Mouse (Mus musculus) E14TG2a.4 (cell line): Measurements from ENCODE around the gene Cabin1.

Experiments
- H3K27me3 ChIP-seq: 2 replicates; pipeline ENCODE4 v1.6.1; 2014; ENCODE audit warnings: low read length, control low read depth; ENCODE audit not compliant: insufficient read depth
- H3K36me3 ChIP-seq: 2 replicates; pipeline ENCODE4 v1.6.1; 2014; ENCODE audit warnings: low read length, control low read depth; ENCODE audit not compliant: insufficient read depth
- H3K4me1 ChIP-seq: replicated peaks from 2 replicates; pipeline ENCODE4 v1.6.1; 2014; ENCODE audit warnings: low read depth, low read length, control low read depth
- H3K4me3 ChIP-seq: replicated peaks from 2 replicates; pipeline ENCODE4 v1.5.1; 2014; ENCODE audit warnings: mild to moderate bottlenecking, low read length
- H3K9me3 ChIP-seq: 2 replicates; pipeline ENCODE4 v1.6.1; 2014; ENCODE audit warnings: low read length, control low read depth
- CTCF ChIP-seq: conservative IDR thresholded peaks from 2 replicates; pipeline ENCODE4 v1.5.1; 2014; ENCODE audit warnings: low read length
- NANOG ChIP-seq: IDR thresholded peaks from 2 replicates; pipeline ENCODE4 v1.6.1; 2014; ENCODE audit warnings: borderline replicate concordance, low read length, mixed read lengths
- POU5F1 ChIP-seq: IDR thresholded peaks from 2 replicates; pipeline ENCODE4 v1.6.1; 2014; ENCODE audit warnings: low read length, borderline replicate concordance

The Cabin1 gene

GRCm38 (mm10) chr10:75669936-75670335 lies 94.2 kb downstream of the Cabin1 start:
- Histone ChIP-seq H3K4me1 (peaks cover 25% of the 10 kb centered on the region), H3K4me3 (no peak overlapping the region), H3K36me3 (peaks cover 81% of the 10 kb centered on the region), H3K27me3 (peaks cover 45% of the 10 kb centered on the region), H3K9me3 (no peaks in the 10 kb centered on the region)
- TF ChIP-seq POU5F1: no peak
- no peak for TF ChIP-seq CTCF
- no peak for TF ChIP-seq NANOG

- H3K9me3 ChIP-seq: no peaks in the 10 kb centered on the region
- H3K4me3 ChIP-seq: peak overlapping the region; percentile 79
- H3K4me1 ChIP-seq: peaks cover 25% of the 10 kb centered on the region
- H3K27me3 ChIP-seq: peaks cover 45% of the 10 kb centered on the region
- peaks cover 83% of the 10 kb centered on the region for H3K36me3 ChIP-seq
- no peak for TF ChIP-seq CTCF
- TF ChIP-seq POU5F1: no peak
- TF ChIP-seq NANOG: no peak
Measured at GRCm38 (mm10) chr10:75667911-75668270, 96.2 kb downstream of the Cabin1 start.

- peaks cover 45% of the 10 kb centered on the region for H3K27me3 ChIP-seq
- peak overlapping the region; percentile 79 for H3K4me3 ChIP-seq
- H3K9me3 ChIP-seq: no peaks in the 10 kb centered on the region
- peaks cover 25% of the 10 kb centered on the region for H3K4me1 ChIP-seq
- TF ChIP-seq CTCF: no peak
- TF ChIP-seq POU5F1: no peak
- TF ChIP-seq NANOG: no peak
- peaks cover 83% of the 10 kb centered on the region for H3K36me3 ChIP-seq
Measured at GRCm38 (mm10) chr10:75667115-75667910, 96.8 kb downstream of the Cabin1 start.

- TF ChIP-seq CTCF: no peak
- no peak for TF ChIP-seq NANOG
- TF ChIP-seq POU5F1: no peak
Measured at GRCm38 (mm10) chr10:75666451-75667030, 97.6 kb downstream of the Cabin1 start.

GRCm38 (mm10) chr10:75664673-75665270 lies 99.4 kb downstream of the Cabin1 start:
- H3K4me3 ChIP-seq: no peak overlapping the region
- TF ChIP-seq POU5F1 (no peak), CTCF (no peak), NANOG (no peak)
- H3K27me3 ChIP-seq: peaks cover 38% of the 10 kb centered on the region
- H3K9me3 ChIP-seq: no peaks in the 10 kb centered on the region
- peaks cover 84% of the 10 kb centered on the region for H3K36me3 ChIP-seq
- peaks cover 25% of the 10 kb centered on the region for H3K4me1 ChIP-seq

More at GRCm38 (mm10) chr10:75666451-75667030, 97.6 kb downstream of the Cabin1 start:
- Histone ChIP-seq H3K27me3 (peaks cover 45% of the 10 kb centered on the region), H3K4me1 (peaks cover 25% of the 10 kb centered on the region), H3K9me3 (no peaks in the 10 kb centered on the region), H3K4me3 (peak overlapping the region; percentile 79), H3K36me3 (peaks cover 84% of the 10 kb centered on the region)

GRCm38 (mm10) chr10:75662575-75662974 lies 101.6 kb downstream of the Cabin1 start:
- Histone ChIP-seq H3K4me1 (peaks cover 22% of the 10 kb centered on the region), H3K4me3 (no peak overlapping the region), H3K9me3 (no peaks in the 10 kb centered on the region), H3K27me3 (peaks cover 16% of the 10 kb centered on the region), H3K36me3 (peaks cover 90% of the 10 kb centered on the region)
- TF ChIP-seq CTCF: no peak
- TF ChIP-seq POU5F1: no peak
- TF ChIP-seq NANOG: no peak

GRCm38 (mm10) chr10:75661876-75662275 lies 102.3 kb downstream of the Cabin1 start:
- H3K36me3 ChIP-seq: peaks cover 96% of the 10 kb centered on the region
- no peak overlapping the region for H3K4me3 ChIP-seq
- H3K9me3 ChIP-seq: no peaks in the 10 kb centered on the region
- peaks cover 9% of the 10 kb centered on the region for H3K27me3 ChIP-seq
- no peak for TF ChIP-seq CTCF
- TF ChIP-seq POU5F1: no peak
- no peak for TF ChIP-seq NANOG
- H3K4me1 ChIP-seq: peaks cover 18% of the 10 kb centered on the region

- Histone ChIP-seq H3K27me3 (peaks cover 4% of the 10 kb centered on the region), H3K9me3 (no peaks in the 10 kb centered on the region), H3K36me3 (peaks cover 96% of the 10 kb centered on the region), H3K4me3 (no peak overlapping the region), H3K4me1 (peaks cover 13% of the 10 kb centered on the region)
- TF ChIP-seq CTCF (no peak), NANOG (no peak), POU5F1 (no peak)
Measured at GRCm38 (mm10) chr10:75661381-75661780, 102.8 kb downstream of the Cabin1 start.
